Mouse (Mus musculus) adrenal gland, postnatal 10 days (tissue): ENCODE results near the gene Pigx. TPM values are rescaled to one million over a fixed set of nuclear protein-coding genes. Genes with fewer than 3 reads are reported as not detected.
A peak's percentile ranks its signal among the peaks of the same experiment; 100 is the strongest.
"Not testable (repeated sequence)": the region's sequence is repeated elsewhere in the genome, so short reads cannot be mapped to it uniquely, and the experiment has no call there.

Source experiments
- DNase-seq: peaks from one replicate; pipeline ENCODE4 v3.0.0; 2021; ENCODE audit warnings: mixed read lengths
- total RNA-seq, 2 experiments: library from RNA; stranded (reverse); gene quantifications; 2 replicates each; pipeline ENCODE4 v1.2.3; 2021

Gene Pigx
- total RNA-seq, 2 experiments from 2014 or later, result 34.1 to 35.0 TPM

- no peak for DNase-seq
Measured at GRCm38 (mm10) chr16:32110951-32111699, 11.6 kb upstream of the Pigx start.

GRCm38 (mm10) chr16:32108578-32108977 lies 9.0 kb upstream of the Pigx start:
- DNase-seq, result no peak

- DNase-seq, result no peak
Measured at GRCm38 (mm10) chr16:32108170-32108569, 8.6 kb upstream of the Pigx start.

- no peak for DNase-seq
Measured at GRCm38 (mm10) chr16:32107342-32108045, 8.0 kb upstream of the Pigx start.

- no peak for DNase-seq
Measured at GRCm38 (mm10) chr16:32105698-32106097, 6.2 kb upstream of the Pigx start.

GRCm38 (mm10) chr16:32102295-32102694 lies 2.8 kb upstream of the Pigx start:
- no peak for DNase-seq

- DNase-seq, result no peak
Measured at GRCm38 (mm10) chr16:32098897-32099637, 473 bp downstream of the Pigx start.

- not testable (repeated sequence) for DNase-seq
Measured at GRCm38 (mm10) chr16:32097757-32098156, 1.8 kb downstream of the Pigx start.

- no peak for DNase-seq
Measured at GRCm38 (mm10) chr16:32091466-32091865, 8.1 kb downstream of the Pigx start.

- DNase-seq, result peak; percentile 33
Measured at GRCm38 (mm10) chr16:32087629-32088443, 11.7 kb downstream of the Pigx start.

GRCm38 (mm10) chr16:32078991-32079511 lies 20.5 kb downstream of the Pigx start, which contains the start of gene Pak2:
Gene Pak2 (minus strand): TSS chr16:32079342.
- DNase-seq, result peak; percentile 95

GRCm38 (mm10) chr16:32078408-32078990 lies 21.0 kb downstream of the Pigx start:
- peak; percentile 17 for DNase-seq

GRCm38 (mm10) chr16:32077648-32078407 lies 21.7 kb downstream of the Pigx start:
- DNase-seq, result no peak

- peak; percentile 25 for DNase-seq
Measured at GRCm38 (mm10) chr16:32076406-32076805, 23.1 kb downstream of the Pigx start.

- DNase-seq, result no peak
Measured at GRCm38 (mm10) chr16:32075762-32076161, 23.8 kb downstream of the Pigx start.

GRCm38 (mm10) chr16:32070070-32070469 lies 29.5 kb downstream of the Pigx start:
- not testable (repeated sequence) for DNase-seq

GRCm38 (mm10) chr16:32068389-32069300 lies 30.9 kb downstream of the Pigx start:
- no peak for DNase-seq

GRCm38 (mm10) chr16:32066899-32067298 lies 32.6 kb downstream of the Pigx start:
- no peak for DNase-seq

GRCm38 (mm10) chr16:32063900-32064299 lies 35.6 kb downstream of the Pigx start:
- DNase-seq, result no peak
